Mouse (Mus musculus): ENCODE data around the gene Ift81.

Gene Ift81

GRCm38 (mm10) chr5:122547251-122547714 is 67.0 kb downstream of the Ift81 start:
- DNase-seq = peak; percentile 74 to 83

- no peak for DNase-seq
These were observed 70.9 kb downstream of the Ift81 start for GRCm38 (mm10) chr5:122543392-122543791.

GRCm38 (mm10) chr5:122541871-122542270 is 72.4 kb downstream of the Ift81 start:
- DNase-seq = no peak

- no peak for DNase-seq
These were observed 76.2 kb downstream of the Ift81 start for GRCm38 (mm10) chr5:122538077-122538476.

- no peak for DNase-seq
These were observed 76.7 kb downstream of the Ift81 start for GRCm38 (mm10) chr5:122537654-122538053.

- DNase-seq = peak; percentile 34 to 52
These were observed 80.4 kb downstream of the Ift81 start for GRCm38 (mm10) chr5:122533884-122534283.

- no peak for DNase-seq
These were observed 84.3 kb downstream of the Ift81 start for GRCm38 (mm10) chr5:122529913-122530604.

- DNase-seq = peak; percentile 40 to 44
These were observed 85.0 kb downstream of the Ift81 start for GRCm38 (mm10) chr5:122529316-122529715.

- DNase-seq = no peak
These were observed 85.7 kb downstream of the Ift81 start for GRCm38 (mm10) chr5:122528591-122528990.

GRCm38 (mm10) chr5:122527761-122528160 is 86.6 kb downstream of the Ift81 start:
- DNase-seq = no peak

GRCm38 (mm10) chr5:122526878-122527730 is 87.2 kb downstream of the Ift81 start:
- no peak for DNase-seq

GRCm38 (mm10) chr5:122526405-122526804 is 87.9 kb downstream of the Ift81 start:
- peak; percentile 58 to 66 for DNase-seq

GRCm38 (mm10) chr5:122525238-122525931 is 88.9 kb downstream of the Ift81 start:
- DNase-seq = no peak

GRCm38 (mm10) chr5:122524854-122525237 is 89.5 kb downstream of the Ift81 start:
- DNase-seq = no peak

GRCm38 (mm10) chr5:122524244-122524643 is 90.1 kb downstream of the Ift81 start:
- DNase-seq = no peak

- DNase-seq = no peak
These were observed 93.2 kb downstream of the Ift81 start for GRCm38 (mm10) chr5:122521130-122521473.

GRCm38 (mm10) chr5:122520254-122521129 is 93.8 kb downstream of the Ift81 start:
- DNase-seq = no peak

GRCm38 (mm10) chr5:122519043-122519660 is 95.2 kb downstream of the Ift81 start:
- no peak for DNase-seq

GRCm38 (mm10) chr5:122518247-122518646 is 96.1 kb downstream of the Ift81 start:
- DNase-seq = no peak

GRCm38 (mm10) chr5:122516901-122517300 is 97.4 kb downstream of the Ift81 start:
- DNase-seq = no peak

- DNase-seq = no peak
These were observed 98.1 kb downstream of the Ift81 start for GRCm38 (mm10) chr5:122516029-122516730.

Data from cerebellum, postnatal 14 days (tissue).